Mouse (Mus musculus) embryonic facial prominence, embryonic 15.5 days (tissue): ENCODE measurements at regions not wholly inside any gene's neighbourhood (a gene's known extent, or its start where the extent isn't known, plus 50 kb on each side); places are given as distances from the start of the nearest gene placed in this dataset.
"Not testable (repeated sequence)": the region's sequence is repeated elsewhere in the genome, so short reads cannot be mapped to it uniquely, and the experiment has no call there.

ENCODE experiments used
- ATAC-seq: fragments of 200-750 bp; cut with Nextera tagmentation; 2 replicates; pipeline ENCODE4 v1.8.0; 2017; ENCODE audit warnings: low read depth, moderate TSS enrichment; ENCODE audit not compliant: insufficient number of reproducible peaks, low FRiP score, low TSS enrichment
- H3K27ac ChIP-seq: fragments of 300-500 bp; sonication (generic); replicated peaks from 2 replicates; pipeline ENCODE4 v1.5.1; 2015; ENCODE audit warnings: mild to moderate bottlenecking, inconsistent platforms
- H3K27me3 ChIP-seq: fragments of 300-500 bp; sonication (generic); 2 replicates; pipeline ENCODE4 v1.6.1; 2015; ENCODE audit warnings: inconsistent platforms
- H3K36me3 ChIP-seq: fragments of 300-500 bp; sonication (generic); 2 replicates; pipeline ENCODE4 v1.6.1; 2015; ENCODE audit warnings: mild to moderate bottlenecking, inconsistent platforms
- H3K4me1 ChIP-seq: fragments of 300-500 bp; sonication (generic); 2 replicates; pipeline ENCODE4 v1.6.1; 2015; ENCODE audit warnings: inconsistent platforms
- H3K4me2 ChIP-seq: fragments of 300-500 bp; sonication (generic); replicated peaks from 2 replicates; pipeline ENCODE4 v1.6.1; 2015; ENCODE audit warnings: mild to moderate bottlenecking, inconsistent platforms
- H3K4me3 ChIP-seq: fragments of 300-500 bp; sonication (generic); replicated peaks from 2 replicates; pipeline ENCODE4 v1.5.1; 2015; ENCODE audit warnings: mild to moderate bottlenecking, inconsistent platforms
- H3K9ac ChIP-seq: fragments of 300-500 bp; sonication (generic); 2 replicates; pipeline ENCODE4 v1.6.1; 2015; ENCODE audit warnings: inconsistent platforms
- H3K9me3 ChIP-seq: fragments of 300-500 bp; sonication (generic); replicated peaks from 2 replicates; pipeline ENCODE4 v1.6.1; 2016; ENCODE audit warnings: inconsistent platforms
- WGBS: fragments of 180-500 bp; shearing (Covaris S2); methylation state at CpG from one replicate; pipeline ENCODE4 v1.1.7; 2015; 5-methylcytosine and 5-hydroxymethylcytosine counted together

DNA sequence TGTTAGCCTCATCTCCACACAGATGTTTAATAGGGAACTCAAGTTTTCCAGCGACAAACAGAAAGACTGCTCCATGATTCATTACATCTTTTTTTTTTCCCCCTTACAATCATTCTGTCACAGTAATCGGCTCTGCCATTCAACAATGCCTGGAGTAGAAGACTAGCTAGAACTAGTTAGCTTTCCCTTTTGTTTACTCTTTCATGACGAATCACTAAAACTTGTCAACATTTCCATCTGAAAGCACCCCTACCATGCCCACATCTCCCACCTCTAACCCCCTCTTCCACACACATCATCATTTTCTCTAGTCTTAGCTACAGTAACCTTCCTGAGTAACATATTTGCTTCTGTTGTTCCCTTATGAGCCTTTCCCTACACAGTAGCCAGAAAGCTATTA is 78.6 kb upstream of the Creb5 start:
- Histone ChIP-seq H3K27ac (no peak overlapping the region), H3K36me3 (no peaks in the 10 kb centered on the region), H3K9me3 (no peaks in the 10 kb centered on the region), H3K4me1 (peaks cover 12% of the 10 kb centered on the region), H3K4me2 (no peak overlapping the region), H3K9ac (no peak overlapping the region), H3K27me3 (no peaks in the 10 kb centered on the region; the same call in 1 of the 2 replicates), H3K4me3 (no peak overlapping the region)
- 56% methylated on average over 3 of the region's 3 CpGs for WGBS
- no peak for ATAC-seq

DNA sequence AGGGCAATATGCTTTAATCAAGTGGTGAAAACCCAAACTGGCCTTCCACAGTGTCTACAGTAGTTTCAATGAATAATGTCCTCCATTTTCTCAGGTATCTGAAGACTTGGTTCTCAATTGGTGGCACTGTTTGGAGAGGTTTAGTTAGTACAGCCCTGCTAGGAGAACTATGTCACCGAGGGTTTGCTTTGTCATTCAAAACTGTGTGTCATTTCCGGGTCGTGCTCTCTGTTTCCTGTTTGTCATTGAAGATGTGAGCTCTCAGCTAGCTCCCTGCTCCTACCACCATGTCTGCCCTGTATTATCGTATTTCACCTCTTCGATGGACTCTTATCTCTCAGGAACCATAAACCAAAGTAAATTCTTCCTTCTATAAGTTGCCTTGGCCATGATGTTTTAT is 79.3 kb upstream of the Creb5 start:
- H3K4me2 ChIP-seq, result no peak overlapping the region
- no peaks in the 10 kb centered on the region; the same call in 1 of the 2 replicates for H3K27me3 ChIP-seq
- H3K4me3 ChIP-seq, result no peak overlapping the region
- H3K27ac ChIP-seq, result no peak overlapping the region
- H3K9me3 ChIP-seq, result no peaks in the 10 kb centered on the region
- H3K36me3 ChIP-seq, result no peaks in the 10 kb centered on the region
- H3K9ac ChIP-seq, result no peak overlapping the region
- H3K4me1 ChIP-seq, result peaks cover 12% of the 10 kb centered on the region
- no peak for ATAC-seq
- WGBS, result 69% methylated on average over 5 of the region's 5 CpGs

GRCm38 (mm10) chr6:53207361-53207760 is 79.7 kb upstream of the Creb5 start:
- ATAC-seq, result no peak
- Histone ChIP-seq H3K4me3 (no peak overlapping the region), H3K4me2 (no peak overlapping the region), H3K36me3 (no peaks in the 10 kb centered on the region), H3K27ac (no peak overlapping the region), H3K9ac (no peak overlapping the region), H3K9me3 (no peaks in the 10 kb centered on the region), H3K27me3 (no peaks in the 10 kb centered on the region; the same call in 1 of the 2 replicates), H3K4me1 (peaks cover 13% of the 10 kb centered on the region)
- 38% methylated on average over 2 of the region's 2 CpGs for WGBS

- 10% methylated on average over 10 of the region's 10 CpGs for WGBS
- ATAC-seq, result no peak
- Histone ChIP-seq H3K9ac (no peak overlapping the region), H3K4me3 (no peak overlapping the region), H3K36me3 (no peaks in the 10 kb centered on the region), H3K4me1 (peaks cover 15% of the 10 kb centered on the region), H3K4me2 (no peak overlapping the region), H3K27ac (peak overlapping the region; percentile 51; the same call in 1 of the 2 replicates), H3K27me3 (no peaks in the 10 kb centered on the region), H3K9me3 (no peaks in the 10 kb centered on the region)
Measured at GRCm38 (mm10) chr6:53201281-53201956, 85.7 kb upstream of the Creb5 start.

DNA sequence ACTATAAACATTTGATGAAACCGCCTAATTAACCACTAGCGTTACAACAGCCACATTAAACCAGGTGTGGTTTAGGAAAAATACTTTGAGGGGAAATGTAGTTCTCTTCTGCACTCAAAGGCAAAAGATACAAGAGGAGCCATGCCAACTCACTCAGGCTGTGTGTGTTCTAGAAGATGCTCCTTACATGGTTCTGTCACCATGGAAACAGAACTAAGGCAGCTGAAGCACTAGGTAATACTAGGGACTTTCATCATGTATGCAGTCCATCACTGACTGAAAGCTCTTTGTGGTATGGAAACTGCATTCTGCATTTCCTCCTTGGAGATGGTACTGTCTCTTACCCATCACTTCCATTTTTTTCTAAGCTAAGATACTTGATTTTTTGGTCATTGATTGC is 87.6 kb upstream of the Creb5 start:
- H3K4me3 ChIP-seq, result no peak overlapping the region
- H3K27me3 ChIP-seq, result no peaks in the 10 kb centered on the region
- no peak overlapping the region for H3K9ac ChIP-seq
- H3K27ac ChIP-seq, result no peak overlapping the region
- WGBS, result 79% methylated on average over 2 of the region's 2 CpGs
- H3K9me3 ChIP-seq, result no peaks in the 10 kb centered on the region
- ATAC-seq, result no peak
- no peaks in the 10 kb centered on the region for H3K36me3 ChIP-seq
- H3K4me2 ChIP-seq, result no peak overlapping the region
- H3K4me1 ChIP-seq, result peaks cover 15% of the 10 kb centered on the region

- not testable (repeated sequence) for H3K9ac ChIP-seq, H3K9me3 ChIP-seq, H3K4me1 ChIP-seq, H3K36me3 ChIP-seq, H3K27me3 ChIP-seq, ATAC-seq, H3K27ac ChIP-seq, H3K4me2 ChIP-seq, H3K4me3 ChIP-seq
- 95% methylated on average over 17 of the region's 17 CpGs for WGBS
Measured at GRCm38 (mm10) chr6:53182131-53182530, 104.9 kb upstream of the Creb5 start.

DNA sequence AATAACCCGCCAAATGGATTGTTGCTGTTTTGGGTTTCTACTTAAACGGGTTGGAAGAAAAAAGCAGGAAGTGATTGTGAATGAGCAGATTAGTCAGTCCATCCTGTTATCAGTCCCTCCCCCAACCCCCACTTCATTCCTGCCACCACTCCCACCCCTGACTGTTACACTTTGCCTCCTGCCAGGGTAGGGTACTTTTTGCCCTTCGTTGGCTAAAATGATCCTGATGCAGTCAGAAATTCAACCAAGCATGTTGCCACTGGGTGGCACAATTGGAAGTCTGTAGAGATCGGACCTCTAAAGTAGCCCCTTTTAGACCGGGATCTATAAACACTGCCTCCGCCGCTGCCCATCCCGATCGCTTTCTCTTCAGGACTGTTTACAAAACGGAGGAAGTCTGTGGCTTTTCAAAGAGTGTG is 96.0 kb upstream of the Jazf1 start:
- Histone ChIP-seq H3K4me1 (peaks cover 11% of the 10 kb centered on the region), H3K27ac (0 out of 2 replicates have a peak overlapping the region, but pooled peaks have one; percentile 29), H3K27me3 (no peaks in the 10 kb centered on the region), H3K36me3 (no peaks in the 10 kb centered on the region), H3K9ac (no peak overlapping the region), H3K4me2 (peak overlapping the region; percentile 37), H3K4me3 (peak overlapping the region; percentile 28), H3K9me3 (no peaks in the 10 kb centered on the region)
- no peak for ATAC-seq
- 8% methylated on average over 10 of the region's 10 CpGs for WGBS

DNA sequence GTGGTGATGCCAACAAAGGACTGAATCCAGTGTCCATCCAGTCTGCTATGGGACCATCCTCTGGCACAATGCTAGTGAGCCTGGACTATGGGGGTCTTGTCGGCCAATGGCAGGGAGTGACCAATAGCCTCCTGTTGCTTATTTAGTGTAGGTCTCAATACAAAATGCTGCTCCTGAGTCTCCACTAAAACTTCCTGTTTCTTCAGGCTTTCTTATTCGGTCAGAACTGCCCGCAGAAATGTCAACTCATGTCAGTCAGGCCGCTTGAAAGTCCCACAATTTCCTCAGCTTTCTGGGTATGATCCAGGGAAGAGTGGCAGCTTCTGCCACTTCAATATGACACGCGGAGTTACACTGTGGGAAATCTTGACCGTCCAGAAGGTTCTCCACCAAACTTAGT is 94.7 kb upstream of the Jazf1 start:
- peaks cover 11% of the 10 kb centered on the region for H3K4me1 ChIP-seq
- no peak overlapping the region for H3K4me2 ChIP-seq
- no peak overlapping the region for H3K9ac ChIP-seq
- H3K36me3 ChIP-seq, result no peaks in the 10 kb centered on the region
- WGBS, result 86% methylated on average over 7 of the region's 7 CpGs
- no peak overlapping the region for H3K4me3 ChIP-seq
- H3K27ac ChIP-seq, result no peak overlapping the region
- H3K9me3 ChIP-seq, result no peaks in the 10 kb centered on the region
- H3K27me3 ChIP-seq, result no peaks in the 10 kb centered on the region
- ATAC-seq, result no peak

DNA sequence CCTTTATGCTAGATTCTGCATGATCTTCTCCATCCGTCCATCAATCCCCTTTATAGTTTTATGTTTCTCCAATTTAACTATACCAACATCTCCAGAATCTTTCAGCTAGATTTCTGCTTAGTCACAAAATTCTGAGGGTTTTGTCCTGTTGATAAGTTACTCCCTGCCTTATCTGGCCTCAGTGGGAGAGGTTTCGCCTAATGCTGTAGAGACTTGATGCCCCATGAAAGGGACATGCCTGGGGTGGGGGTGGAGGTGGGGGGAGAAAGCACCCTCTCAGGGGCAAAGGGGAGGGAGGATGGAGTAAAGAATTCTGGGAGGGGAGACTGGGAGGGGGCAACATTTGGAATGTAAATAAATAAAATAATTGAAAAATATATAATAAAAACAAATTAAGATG is 93.2 kb upstream of the Jazf1 start:
- no peak overlapping the region for H3K4me2 ChIP-seq
- no peaks in the 10 kb centered on the region for H3K36me3 ChIP-seq
- WGBS, result 72% methylated on average over 2 of the region's 2 CpGs
- no peaks in the 10 kb centered on the region for H3K27me3 ChIP-seq
- no peak overlapping the region for H3K27ac ChIP-seq
- no peaks in the 10 kb centered on the region for H3K9me3 ChIP-seq
- no peak overlapping the region for H3K4me3 ChIP-seq
- no peak for ATAC-seq
- H3K4me1 ChIP-seq, result peaks cover 16% of the 10 kb centered on the region
- H3K9ac ChIP-seq, result no peak overlapping the region

- Histone ChIP-seq H3K4me2 (no peak overlapping the region), H3K36me3 (no peaks in the 10 kb centered on the region), H3K27me3 (no peaks in the 10 kb centered on the region), H3K4me1 (peaks cover 5% of the 10 kb centered on the region), H3K9me3 (no peaks in the 10 kb centered on the region), H3K27ac (no peak overlapping the region), H3K9ac (no peak overlapping the region), H3K4me3 (no peak overlapping the region)
- ATAC-seq, result no peak
- 50% methylated on average over 4 of the region's 4 CpGs for WGBS
Measured at GRCm38 (mm10) chr6:53154621-53155020, 86.2 kb upstream of the Jazf1 start.

DNA sequence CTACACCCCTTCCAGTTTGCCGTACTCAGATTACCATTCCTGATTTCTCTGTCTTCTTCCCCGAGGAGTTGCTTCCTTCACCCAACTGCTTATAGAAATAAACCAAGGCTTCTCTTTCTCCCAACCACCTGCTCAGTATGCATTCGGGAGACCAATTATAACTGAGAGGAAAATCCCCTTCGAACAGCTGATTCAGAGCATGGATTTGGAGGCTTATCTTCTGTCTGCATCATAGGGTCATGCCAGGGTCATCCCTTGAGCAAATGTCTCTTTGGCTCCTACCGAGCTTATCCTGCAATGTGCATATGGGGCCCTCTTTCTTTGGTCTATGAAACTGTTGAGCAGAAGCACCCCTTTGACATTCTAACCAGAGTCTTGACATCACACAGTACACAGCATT is 79.0 kb upstream of the Jazf1 start:
- H3K27me3 ChIP-seq, result no peaks in the 10 kb centered on the region
- H3K9ac ChIP-seq, result no peak overlapping the region
- H3K36me3 ChIP-seq, result no peaks in the 10 kb centered on the region
- H3K4me2 ChIP-seq, result no peak overlapping the region
- H3K9me3 ChIP-seq, result no peaks in the 10 kb centered on the region
- WGBS, result 40% methylated on average over 5 of the region's 5 CpGs
- H3K27ac ChIP-seq, result no peak overlapping the region
- H3K4me3 ChIP-seq, result no peak overlapping the region
- peak; percentile 57; the same call in 1 of the 2 replicates for ATAC-seq
- H3K4me1 ChIP-seq, result no peaks in the 10 kb centered on the region
